Mouse (Mus musculus): Measurements from ENCODE around the gene Ccdc83. TPM values are rescaled to one million over a fixed set of nuclear protein-coding genes. Genes with fewer than 3 reads are reported as not detected.

The Ccdc83 gene
- polyA plus RNA-seq, 1 experiment = 0.11 TPM

DNA sequence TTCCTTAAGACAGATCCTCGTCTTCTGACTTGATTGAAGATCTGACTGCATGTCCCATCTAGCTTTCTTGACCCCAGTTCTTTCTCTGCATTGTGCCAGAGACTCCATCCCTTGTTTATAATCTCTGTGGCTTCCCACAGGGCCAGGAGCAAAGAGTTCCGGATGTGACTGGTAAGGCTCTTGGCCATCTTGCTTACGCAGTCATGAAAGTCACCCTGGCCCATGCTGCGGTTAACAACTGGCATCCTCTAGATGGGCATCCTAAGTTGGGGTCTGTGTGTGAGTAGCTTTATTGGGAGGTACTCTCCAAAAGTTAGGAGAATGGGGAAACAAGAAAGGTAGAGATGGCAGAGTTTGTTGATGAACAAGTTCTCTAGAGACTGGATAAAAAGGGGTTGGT is 13.6 kb upstream of the Ccdc83 start:
- TF ChIP-seq GATA1 (IDR thresholded peaks at IDR 0.05; ENCODE audit: low read length) = no peak

DNA sequence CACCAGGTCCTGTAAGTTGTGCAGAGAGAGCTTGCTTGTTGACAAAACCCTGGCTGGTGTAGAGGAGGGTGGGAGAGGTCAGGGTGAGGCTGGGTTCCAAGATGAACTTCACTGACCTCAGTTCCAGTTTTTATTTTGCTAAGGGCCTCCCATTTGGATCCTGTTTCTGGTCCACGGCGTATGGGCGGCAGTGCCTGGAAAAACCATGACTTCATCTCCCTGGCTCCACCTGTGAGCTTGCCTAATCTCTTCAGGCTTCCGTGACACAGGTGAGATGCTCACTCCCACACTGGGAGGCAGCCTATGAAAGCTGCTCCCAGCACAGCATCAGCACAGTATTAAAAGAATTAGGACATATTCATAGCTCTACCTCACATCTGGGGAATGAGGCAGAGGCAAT is 12.2 kb upstream of the Ccdc83 start:
- no peak for TF ChIP-seq GATA1 (IDR thresholded peaks at IDR 0.05; ENCODE audit: low read length)

DNA sequence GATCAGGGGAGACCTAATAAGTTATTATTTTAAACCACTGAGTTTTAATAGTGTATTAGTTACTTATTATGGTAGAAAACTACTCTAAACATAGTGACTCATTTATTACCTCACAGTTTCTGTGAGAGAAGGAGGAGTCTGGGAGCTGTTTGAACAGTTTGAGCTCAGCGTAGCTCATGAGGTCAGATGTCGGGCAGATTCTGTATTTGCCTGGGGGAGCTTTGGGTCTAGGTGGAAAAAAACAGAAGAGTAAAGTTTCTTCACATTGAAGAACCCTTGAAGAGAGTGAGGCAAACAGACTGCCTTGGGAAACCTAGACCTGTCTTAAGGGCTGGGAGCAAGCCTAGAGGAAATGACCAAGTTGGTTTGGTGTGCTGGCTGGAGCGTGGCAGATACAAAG is 11.7 kb upstream of the Ccdc83 start:
- TF ChIP-seq GATA1 (IDR thresholded peaks at IDR 0.05; ENCODE audit: low read length) = no peak

DNA sequence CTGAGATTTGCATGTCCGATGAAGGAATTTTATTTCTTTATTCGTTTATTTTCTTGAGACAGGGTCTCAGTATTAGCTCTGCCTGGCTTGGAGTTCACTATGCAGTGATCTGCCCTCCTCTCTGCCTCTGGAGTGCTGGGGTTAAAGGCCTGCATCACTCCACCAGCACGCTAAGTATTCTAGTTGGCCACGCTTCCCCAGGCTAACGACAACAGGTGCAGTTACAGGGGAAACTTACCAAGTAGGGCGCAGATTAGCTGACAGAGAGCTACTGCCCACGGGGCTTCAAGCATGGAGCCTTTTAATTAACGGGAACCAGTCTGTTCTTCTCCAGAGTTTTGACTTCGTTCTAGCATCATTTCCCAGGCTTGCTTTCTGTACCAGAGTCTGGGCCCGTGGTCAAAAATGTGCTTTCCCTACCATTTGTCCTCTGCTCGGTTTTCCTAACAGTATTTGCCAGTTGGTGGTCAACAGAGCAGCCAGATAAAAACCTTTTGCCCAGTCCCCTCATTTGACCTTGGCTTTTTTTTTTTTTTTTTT is 9.1 kb upstream of the Ccdc83 start:
- TF ChIP-seq GATA1 (IDR thresholded peaks at IDR 0.05; ENCODE audit: low read length) = no peak

DNA sequence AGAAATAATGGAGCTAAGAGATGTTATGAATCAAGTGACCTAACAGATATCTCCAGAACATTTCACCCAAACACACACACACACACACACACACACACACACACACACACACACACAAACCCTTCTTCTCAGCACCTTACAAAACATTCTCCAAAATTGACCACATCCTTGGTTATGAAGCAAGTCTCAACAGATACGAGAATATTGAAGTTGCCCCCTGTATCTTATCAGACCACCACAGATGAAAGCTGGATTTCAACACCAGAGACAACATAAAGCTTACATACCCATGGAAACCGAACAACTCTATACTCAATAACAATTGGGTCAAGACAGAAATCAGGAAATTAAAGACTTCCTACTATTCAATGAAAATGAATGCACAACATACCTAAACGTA is 4.6 kb upstream of the Ccdc83 start:
- TF ChIP-seq GATA1 (IDR thresholded peaks at IDR 0.05; ENCODE audit: low read length) = no peak

DNA sequence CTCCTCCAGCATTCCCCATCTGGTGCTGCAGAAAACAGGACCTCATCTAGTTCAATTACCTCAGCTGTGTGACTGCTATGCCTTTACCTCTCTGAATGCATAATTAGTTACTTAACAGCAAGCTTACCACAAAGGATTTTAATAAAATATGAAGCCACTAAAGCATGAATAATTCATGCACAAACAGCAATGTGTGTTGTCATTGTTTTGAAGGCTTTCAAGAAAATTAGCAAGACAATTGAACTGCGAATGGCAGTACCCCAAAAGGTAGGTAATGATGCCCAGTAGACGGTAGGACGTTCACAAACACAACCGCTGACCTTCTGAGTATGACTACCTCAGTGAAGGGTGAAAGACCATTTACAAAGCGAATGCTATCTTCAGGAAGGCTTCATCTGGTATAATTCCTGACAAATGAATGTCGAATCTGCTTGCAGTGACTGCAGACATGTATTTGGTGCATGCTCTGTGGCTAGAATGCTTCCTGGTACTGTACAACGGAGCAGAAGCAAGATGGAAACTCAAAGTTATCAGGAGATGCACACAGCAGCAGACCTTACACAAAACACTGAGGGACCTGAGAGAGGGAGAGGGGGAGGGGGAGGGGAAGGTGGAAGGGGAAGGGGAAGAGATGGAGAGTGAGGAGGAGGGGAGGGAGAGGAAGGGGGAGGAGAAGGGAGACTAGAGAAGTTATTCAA is 3.5 kb downstream of the Ccdc83 start:
- no peak for TF ChIP-seq GATA1 (IDR thresholded peaks at IDR 0.05; ENCODE audit: low read length)

DNA sequence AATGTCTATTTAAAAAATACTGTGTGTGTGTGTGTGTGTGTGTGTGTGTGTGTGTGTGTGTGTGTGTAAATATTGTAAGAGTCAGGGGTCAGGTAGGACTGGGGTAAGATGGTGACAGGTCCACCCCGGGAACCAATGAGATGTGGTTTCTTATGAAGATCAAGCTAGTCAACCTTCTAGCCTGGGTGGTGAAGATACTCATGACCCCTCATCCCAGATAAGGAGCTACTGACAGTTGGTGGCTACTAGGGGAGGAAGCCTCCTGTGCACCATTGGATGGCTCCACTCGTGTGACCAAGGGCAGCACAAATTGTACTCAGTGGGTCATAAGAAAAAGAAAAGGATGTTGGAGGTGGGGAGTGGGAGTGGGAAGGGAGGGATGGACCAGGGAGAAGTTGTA is 5.7 kb downstream of the Ccdc83 start:
- TF ChIP-seq GATA1 (IDR thresholded peaks at IDR 0.05; ENCODE audit: low read length) = no peak

DNA sequence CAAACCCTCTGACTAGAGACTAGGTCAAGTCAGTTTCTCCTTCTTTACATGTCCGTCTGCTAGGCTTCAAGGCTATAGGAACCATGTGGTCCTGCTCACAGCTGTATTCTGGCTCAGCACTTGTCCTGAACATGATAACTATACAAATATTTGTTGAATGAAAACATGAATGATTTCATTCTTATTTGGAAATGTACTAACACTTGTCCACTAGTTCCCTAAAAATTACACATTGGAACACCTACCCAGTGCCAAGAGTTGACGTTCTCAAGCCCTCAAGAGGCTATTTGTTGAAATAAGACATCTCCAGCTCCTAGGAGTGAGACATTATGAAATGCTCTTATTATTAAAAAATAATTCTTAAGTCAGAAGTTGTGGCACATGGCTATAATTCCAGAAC is 6.9 kb downstream of the Ccdc83 start:
- TF ChIP-seq GATA1 (IDR thresholded peaks at IDR 0.05; ENCODE audit: low read length) = no peak

DNA sequence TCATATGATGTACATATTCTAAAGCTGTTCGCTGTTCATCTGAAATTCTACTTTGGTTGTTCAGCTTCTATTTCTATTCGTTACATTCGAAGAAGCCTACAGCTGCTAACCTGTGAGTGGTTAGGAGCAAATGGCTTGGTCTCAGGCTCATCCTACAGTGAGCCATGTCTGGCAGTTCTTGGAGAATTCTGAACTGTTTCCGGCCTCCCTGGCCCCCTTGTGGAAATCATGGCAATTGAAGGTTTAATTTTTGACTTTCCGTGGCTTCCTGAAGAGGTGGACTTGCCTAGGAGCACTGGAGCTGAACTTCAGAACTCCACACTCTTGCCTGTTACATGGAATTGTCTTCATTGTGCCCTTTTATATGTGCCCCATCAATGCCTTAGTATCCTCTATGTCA is 12.6 kb downstream of the Ccdc83 start:
- no peak for TF ChIP-seq GATA1 (IDR thresholded peaks at IDR 0.05; ENCODE audit: low read length)

DNA sequence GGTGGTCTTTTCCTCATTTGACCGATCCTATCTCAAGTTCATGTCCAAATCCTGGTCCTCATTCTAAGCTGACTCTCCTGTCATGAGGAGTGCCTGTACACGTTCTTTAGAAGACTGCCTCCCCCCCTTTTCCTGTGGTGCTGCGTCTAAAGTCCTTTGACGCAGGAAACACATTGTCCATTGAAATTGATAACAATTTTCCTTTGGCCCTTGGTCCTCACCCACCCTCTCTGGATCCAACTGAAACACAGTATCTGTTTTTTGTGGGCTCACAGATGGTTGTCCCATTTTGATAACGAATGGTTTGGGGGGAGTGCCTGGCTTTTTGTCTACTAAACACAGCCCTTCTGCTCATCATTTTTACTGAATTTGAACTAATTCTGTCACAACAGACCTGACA is 21.9 kb downstream of the Ccdc83 start:
- TF ChIP-seq GATA1 (IDR thresholded peaks at IDR 0.05; ENCODE audit: low read length) = peak; percentile 80

DNA sequence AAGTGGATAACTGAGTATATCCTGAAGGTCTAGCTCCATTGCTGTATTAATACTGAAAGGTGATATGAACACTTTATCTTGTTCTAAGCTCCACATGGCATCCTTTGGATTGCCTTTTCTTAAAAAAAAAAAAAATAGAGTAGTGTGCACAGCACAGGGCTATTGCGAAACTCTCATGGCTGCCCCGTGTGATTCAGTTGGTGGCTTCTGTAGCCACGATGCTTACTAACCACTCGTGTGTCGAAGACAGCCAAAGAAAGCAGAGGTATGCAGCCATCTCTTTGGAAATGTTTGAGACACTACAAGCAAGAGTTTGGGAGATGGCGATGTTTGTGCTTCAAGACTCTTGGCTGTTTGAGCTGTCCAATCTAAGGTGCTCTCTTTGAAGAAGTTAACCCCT is 22.4 kb downstream of the Ccdc83 start:
- no peak for TF ChIP-seq GATA1 (IDR thresholded peaks at IDR 0.05; ENCODE audit: low read length)

DNA sequence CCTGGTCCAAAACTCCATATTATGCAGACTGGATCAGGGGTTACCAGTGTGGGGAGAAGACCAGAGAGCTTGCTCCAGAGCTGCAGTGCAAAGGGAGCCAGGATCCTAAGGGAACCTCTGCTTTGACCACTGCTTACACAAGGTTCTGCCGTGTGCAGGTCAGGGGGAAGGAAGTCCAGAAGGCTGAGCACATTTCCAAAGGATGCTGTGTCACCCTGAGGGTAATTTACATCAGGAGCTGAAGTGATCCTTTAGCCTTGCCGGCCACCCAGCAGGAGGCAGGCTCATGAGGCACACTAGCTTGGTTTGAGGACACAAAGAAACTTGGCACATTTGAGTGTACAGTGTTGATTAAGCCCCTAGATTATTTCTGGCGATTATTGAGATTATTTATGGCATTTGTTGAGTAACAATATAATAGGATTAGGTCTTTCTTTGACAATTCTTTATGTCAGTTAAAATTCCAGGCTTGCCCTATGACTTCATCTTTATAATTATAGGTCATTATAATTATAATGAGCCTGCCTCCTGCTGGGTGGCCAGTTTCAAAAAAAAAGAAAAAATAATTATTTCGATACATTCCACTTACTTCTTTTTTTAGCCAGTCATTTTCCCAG is 29.2 kb downstream of the Ccdc83 start:
- TF ChIP-seq GATA1 (IDR thresholded peaks at IDR 0.05; ENCODE audit: low read length) = no peak

DNA sequence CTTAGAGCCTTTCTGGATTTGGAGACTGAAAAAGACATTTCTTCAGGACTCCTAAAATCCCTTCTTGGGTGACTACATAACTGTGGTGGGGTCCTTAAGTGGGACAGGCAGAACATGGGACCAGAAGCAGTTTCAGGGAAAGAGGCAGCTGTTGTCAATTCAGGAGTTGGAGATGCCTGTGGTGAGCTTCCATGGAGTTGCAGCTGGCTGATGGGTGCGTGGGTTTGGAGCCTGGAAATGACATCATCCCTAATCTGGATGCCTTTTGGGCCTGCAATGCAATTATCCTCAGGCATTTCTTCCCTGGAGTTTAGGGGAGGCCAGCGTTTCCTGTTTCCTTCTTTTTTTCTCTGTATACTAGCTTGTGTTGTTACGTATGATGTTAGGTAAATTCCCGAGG is 31.7 kb downstream of the Ccdc83 start:
- no peak for TF ChIP-seq GATA1 (IDR thresholded peaks at IDR 0.05; ENCODE audit: low read length)

DNA sequence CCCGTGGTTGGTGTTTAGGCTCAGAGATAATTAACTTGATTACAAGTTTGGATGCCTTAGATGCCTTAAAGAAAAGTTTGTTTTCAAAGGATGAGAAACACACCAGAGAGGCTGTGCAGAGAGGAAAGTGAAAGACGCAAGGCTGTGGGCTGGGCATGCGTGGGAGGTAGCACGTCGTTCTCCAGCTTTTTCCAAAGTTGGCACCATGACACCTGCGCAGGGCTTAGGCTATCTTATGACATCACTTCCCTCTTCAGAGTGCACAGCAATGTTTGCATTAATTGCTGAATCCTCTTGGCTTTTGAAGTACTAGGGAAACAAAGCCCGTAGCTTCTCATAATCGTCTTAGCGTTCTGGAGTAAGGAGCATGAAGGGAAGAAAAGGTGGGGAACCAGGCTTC is 34.1 kb downstream of the Ccdc83 start:
- TF ChIP-seq GATA1 (IDR thresholded peaks at IDR 0.05; ENCODE audit: low read length) = no peak

DNA sequence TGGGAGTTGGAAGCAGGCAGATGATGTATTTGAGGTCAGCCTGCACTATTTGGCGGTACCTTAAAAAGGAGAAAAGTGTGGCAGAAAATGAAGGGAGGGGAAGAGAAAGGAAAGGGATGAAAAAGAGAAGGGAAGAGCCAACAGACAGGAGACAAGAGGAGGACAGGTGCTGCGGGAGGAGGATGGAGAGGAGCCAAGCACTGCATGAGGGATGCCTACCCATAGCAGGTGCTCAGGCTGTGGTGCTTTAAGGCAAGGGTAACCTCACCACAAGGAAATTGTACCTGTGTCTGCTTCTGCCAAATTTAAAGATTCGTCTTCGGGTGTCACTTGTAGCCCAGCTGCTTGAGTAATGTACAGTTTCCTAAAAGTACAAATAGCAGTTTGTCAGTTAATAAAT is 37.5 kb downstream of the Ccdc83 start:
- no peak for TF ChIP-seq GATA1 (IDR thresholded peaks at IDR 0.05; ENCODE audit: low read length)

DNA sequence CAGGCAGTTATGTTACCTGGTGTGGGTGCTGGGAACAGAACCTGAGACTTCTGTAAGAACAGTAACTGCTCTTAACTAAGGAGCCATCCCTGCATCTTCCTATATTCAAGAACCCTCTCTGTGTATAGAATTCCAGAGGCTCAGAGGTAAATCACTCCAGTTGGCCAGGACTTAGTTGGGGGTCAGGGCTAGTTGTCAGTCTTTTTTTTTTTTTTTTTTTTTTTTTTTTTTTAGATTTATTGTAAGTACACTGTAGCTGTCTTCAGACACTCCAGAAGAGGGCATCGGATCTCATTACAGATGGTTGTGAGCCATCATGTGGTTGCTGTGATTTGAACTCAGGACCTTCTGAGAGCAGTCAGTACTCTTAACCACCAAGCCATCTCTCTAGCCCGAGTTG is 44.1 kb downstream of the Ccdc83 start:
- TF ChIP-seq GATA1 (IDR thresholded peaks at IDR 0.05; ENCODE audit: low read length) = no peak

DNA sequence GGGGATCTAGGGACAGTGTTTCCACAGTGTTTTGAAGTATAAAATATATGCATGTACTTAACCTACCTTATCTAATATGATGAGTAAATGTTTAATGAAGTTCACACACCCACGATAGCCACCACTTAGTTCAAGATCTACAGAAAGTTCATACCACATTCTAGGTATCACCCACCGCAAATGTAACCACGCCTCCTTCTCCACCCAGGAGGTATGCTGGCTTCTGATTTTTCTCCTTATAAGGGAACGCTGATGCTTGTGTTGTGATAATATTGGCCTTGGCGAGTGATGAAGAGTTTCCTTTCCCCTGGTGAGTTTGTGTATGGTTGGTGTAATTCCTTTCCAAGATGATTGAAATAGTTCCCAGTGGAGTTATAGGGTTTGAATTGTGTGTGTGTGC is 47.5 kb downstream of the Ccdc83 start:
- no peak for TF ChIP-seq GATA1 (IDR thresholded peaks at IDR 0.05; ENCODE audit: low read length)
